Mouse (Mus musculus) cerebellum, postnatal 10 days (tissue): ENCODE measurements around the gene 4930595M18Rik.

Experiments
- DNase-seq, 2 experiments: peaks; one replicate each; pipeline ENCODE4 v3.0.0; 2021; ENCODE audit warnings: mixed read lengths in 2 of 2

4930595M18Rik gene

DNA sequence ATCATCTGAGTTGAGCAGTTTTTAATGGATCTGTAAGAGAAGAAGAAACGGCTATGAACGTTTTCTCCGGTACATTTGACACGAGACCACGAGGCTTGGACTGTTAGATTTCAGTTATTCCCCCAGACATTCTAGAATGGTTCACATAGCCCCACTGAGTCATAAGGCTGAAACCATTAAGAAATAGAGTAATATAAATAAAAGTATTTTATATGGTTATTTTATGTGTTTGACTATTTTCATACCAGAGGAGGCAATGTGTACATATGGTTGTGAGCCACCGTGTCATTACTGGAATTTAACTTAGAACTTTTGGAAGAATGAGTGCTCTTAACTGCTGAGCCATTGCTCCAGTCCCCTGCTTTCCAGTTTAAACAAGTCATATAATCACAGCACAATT, at the start of gene 4930595M18Rik:
Gene 4930595M18Rik (minus strand): TSS at position 101 of the 400 bp plus-strand sequence.
- no peak for DNase-seq

- peak; percentile 9 to 31 for DNase-seq
Measured at GRCm38 (mm10) chrX:81472500-81472899, 14.6 kb upstream of the 4930595M18Rik start.
